Mouse (Mus musculus) small intestine, adult 2 months (tissue): ENCODE data around the gene Rec114. TPM values are rescaled to one million over a fixed set of nuclear protein-coding genes. Genes with fewer than 3 reads are reported as not detected.
A peak's percentile ranks its signal among the peaks of the same experiment; 100 is the strongest.

Experiments
- H3K27ac ChIP-seq: fragments of 200-500 bp; 2 replicates; pipeline ENCODE4 v1.5.1; 2012; ENCODE audit warnings: low read depth, low read length, control low read depth, inconsistent platforms; ENCODE audit not compliant: insufficient read depth
- H3K27me3 ChIP-seq: fragments of 200-500 bp; 2 replicates; pipeline ENCODE4 v1.6.1; 2012; ENCODE audit warnings: mild to moderate bottlenecking, moderate library complexity, low read length, inconsistent platforms; ENCODE audit not compliant: control insufficient read depth, insufficient read depth
- H3K36me3 ChIP-seq: fragments of 200-500 bp; 2 replicates; pipeline ENCODE4 v1.6.1; 2012; ENCODE audit warnings: mild to moderate bottlenecking, low read length, control low read depth, inconsistent platforms; ENCODE audit not compliant: control insufficient read depth, insufficient read depth
- H3K4me1 ChIP-seq: fragments of 200-500 bp; 2 replicates; pipeline ENCODE4 v1.6.1; 2012; ENCODE audit warnings: low read length, inconsistent platforms, mixed read lengths; ENCODE audit not compliant: control insufficient read depth, insufficient read depth, insufficient read length
- H3K4me3 ChIP-seq: fragments of 200-500 bp; 2 replicates; pipeline ENCODE4 v1.5.1; 2012; ENCODE audit warnings: low read depth, mild to moderate bottlenecking, control low read depth, inconsistent platforms, low read length, moderate library complexity
- CTCF ChIP-seq: fragments of 200-500 bp; IDR thresholded peaks from 2 replicates; pipeline ENCODE4 v1.5.1; 2012; ENCODE audit warnings: low read depth, mild to moderate bottlenecking, control low read depth, inconsistent platforms, low read length, moderate library complexity, mixed read lengths; ENCODE audit not compliant: insufficient replicate concordance, insufficient read length; ENCODE audit errors: extremely low read depth
- POLR2A ChIP-seq: fragments of 200-500 bp; IDR thresholded peaks from 2 replicates; pipeline ENCODE4 v1.6.1; 2012; ENCODE audit warnings: low read depth, mild to moderate bottlenecking, control low read depth, inconsistent platforms, low read length, moderate library complexity
- WGBS: fragments of 180-500 bp; shearing (Covaris S2); methylation state at CpG from one replicate; pipeline ENCODE4 v1.1.7; 2018; 5-methylcytosine and 5-hydroxymethylcytosine counted together
- polyA plus RNA-seq: library from polyadenylated mRNA; depleted of rRNA; stranded (reverse); fragments of >200 nt; gene quantifications from 2 replicates; pipeline ENCODE4 v1.2.3, GENCODE M21; 2012

Gene Rec114
- polyA plus RNA-seq, 1 experiment, result not detected

DNA sequence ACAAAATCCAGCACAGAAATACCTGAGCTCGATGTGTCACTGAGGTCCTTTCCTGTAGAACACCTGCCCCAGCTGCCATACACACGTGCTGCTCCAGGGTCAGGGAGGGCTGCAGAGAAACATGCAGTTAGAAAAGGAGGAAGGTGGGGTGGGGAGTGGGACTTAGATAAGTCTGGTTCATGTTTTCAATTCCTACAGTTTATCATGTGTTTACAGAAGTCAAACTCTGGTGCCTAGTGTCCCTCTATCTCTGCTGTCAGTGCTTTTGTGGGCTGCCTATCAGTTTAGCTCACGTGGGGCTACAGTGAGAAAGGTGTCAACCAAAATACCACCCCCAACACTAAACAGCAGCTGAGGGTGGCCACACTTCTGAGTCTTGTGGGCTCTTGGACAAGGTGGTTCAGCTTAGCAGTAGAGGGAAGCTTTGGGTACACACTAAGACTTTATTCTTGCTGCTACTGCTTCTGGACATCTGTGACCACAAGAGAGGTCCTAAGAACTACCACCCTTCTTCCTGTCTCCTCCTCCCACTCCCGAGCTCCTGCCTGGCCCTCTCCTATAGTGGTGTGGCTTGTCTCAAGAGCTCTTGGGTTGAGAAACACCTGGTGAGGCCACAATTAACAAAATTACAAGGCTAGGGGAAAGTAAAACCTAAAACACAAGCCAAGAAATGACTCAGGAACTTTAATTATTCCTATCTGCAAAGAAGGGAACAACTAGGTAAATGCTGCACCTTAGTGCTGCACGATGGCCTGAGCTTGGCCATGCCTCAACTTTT, 85.8 kb downstream of the Rec114 start:
- WGBS, result 68% methylated on average over 5 of the region's 5 CpGs
- Histone ChIP-seq H3K36me3 (peaks cover 24% of the 10 kb centered on the region), H3K4me3 (no peak overlapping the region), H3K4me1 (no peaks in the 10 kb centered on the region), H3K27me3 (no peaks in the 10 kb centered on the region), H3K27ac (no peak overlapping the region)
- TF ChIP-seq CTCF, result no peak
- no peak for TF ChIP-seq POLR2A

DNA sequence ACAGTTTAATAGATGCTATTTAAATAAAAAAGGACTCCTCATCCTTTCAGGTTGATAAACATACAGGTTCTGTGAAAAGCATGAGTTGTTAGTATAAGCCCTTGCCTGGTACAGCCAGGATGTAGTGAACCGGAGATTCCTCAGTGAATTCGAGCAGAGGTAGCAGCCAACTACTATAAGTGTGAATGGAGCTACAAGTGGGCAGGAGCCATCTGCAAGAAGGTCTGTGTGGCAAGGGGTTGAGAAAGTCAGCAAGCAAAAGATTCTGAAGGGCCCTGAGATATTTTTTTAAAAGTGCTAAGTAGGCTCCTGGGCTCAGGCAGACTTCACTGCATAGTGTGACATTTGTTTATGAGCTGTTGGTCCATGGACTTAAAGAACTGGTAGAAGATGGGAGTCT, 86.9 kb downstream of the Rec114 start:
- Histone ChIP-seq H3K27ac (no peak overlapping the region), H3K4me3 (no peak overlapping the region), H3K4me1 (no peaks in the 10 kb centered on the region), H3K27me3 (no peaks in the 10 kb centered on the region), H3K36me3 (peaks cover 21% of the 10 kb centered on the region)
- 0 out of 2 replicates have a peak, but pooled peaks have one; percentile 1 for TF ChIP-seq CTCF
- no peak for TF ChIP-seq POLR2A
- 93% methylated on average over 2 of the region's 2 CpGs for WGBS

DNA sequence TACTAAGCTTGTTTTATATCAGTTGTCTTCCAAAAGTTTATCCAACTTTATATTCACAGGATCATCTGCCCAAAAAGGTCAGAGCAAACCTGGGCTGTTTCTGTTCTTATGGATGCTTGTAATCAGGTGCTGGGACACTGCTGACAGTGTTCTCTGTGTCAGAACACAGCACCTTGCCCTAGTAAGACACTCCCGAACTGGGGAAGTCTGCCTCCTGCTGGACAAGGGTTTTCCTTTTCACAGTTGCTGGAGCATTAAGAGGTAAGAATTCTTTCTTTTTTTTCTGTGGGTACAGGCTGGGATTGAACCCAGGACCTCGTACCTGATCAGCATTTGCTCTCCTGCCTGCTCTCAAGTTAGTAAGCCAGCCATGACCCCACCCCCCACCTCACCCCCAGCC, 87.4 kb downstream of the Rec114 start:
- no peaks in the 10 kb centered on the region for H3K27me3 ChIP-seq
- WGBS, result 72% methylated on average over 2 of the region's 2 CpGs
- H3K36me3 ChIP-seq, result peaks cover 23% of the 10 kb centered on the region
- peak; percentile 21; the same call in 1 of the 2 replicates for TF ChIP-seq CTCF
- no peak for TF ChIP-seq POLR2A
- no peaks in the 10 kb centered on the region for H3K4me1 ChIP-seq
- no peak overlapping the region for H3K27ac ChIP-seq
- no peak overlapping the region for H3K4me3 ChIP-seq

DNA sequence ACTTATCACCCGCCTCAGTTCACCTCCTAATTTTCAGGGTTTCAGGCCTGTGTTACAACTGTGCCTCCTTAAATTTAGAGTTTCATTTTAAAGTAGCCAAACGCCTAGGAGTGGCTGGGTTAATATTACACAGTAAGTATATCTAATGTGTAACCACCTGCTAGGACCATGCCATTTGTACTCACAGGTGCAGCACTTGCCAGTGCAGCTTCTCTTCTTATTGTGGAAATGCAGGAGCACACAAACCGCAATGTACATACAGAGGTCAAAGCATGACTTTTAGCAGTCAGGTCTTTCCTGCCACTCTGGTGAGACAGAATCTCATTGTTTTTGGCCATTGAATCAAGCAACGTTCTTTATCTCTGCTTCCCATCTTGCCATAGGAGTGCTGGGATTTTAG, 89.3 kb downstream of the Rec114 start:
- no peaks in the 10 kb centered on the region for H3K4me1 ChIP-seq
- no peak overlapping the region for H3K27ac ChIP-seq
- H3K4me3 ChIP-seq, result no peak overlapping the region
- 59% methylated on average over 4 of the region's 4 CpGs for WGBS
- peaks cover 17% of the 10 kb centered on the region for H3K36me3 ChIP-seq
- TF ChIP-seq POLR2A, result no peak
- TF ChIP-seq CTCF, result no peak
- H3K27me3 ChIP-seq, result no peaks in the 10 kb centered on the region

DNA sequence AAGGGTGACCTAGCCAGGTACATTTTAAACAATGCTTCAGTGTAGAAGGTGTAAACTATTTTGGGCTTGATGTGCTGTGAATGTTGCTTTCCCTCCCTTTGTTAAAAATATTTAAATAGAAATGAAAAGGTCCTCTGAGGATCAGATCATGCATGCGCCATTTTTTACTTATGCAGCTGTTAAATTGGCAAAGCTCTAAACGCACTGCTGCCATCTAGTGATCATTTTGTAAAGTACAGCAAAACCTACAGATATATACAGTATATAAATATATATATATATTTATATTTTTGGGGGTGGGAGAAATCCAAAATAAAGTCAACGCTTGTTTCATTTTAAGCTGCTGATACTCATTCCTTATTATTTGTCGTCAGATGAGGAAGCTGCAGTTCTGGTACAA, 91.8 kb downstream of the Rec114 start:
- H3K27ac ChIP-seq, result no peak overlapping the region
- WGBS, result 52% methylated on average over 4 of the region's 4 CpGs
- peaks cover 21% of the 10 kb centered on the region for H3K36me3 ChIP-seq
- no peak for TF ChIP-seq CTCF
- no peak for TF ChIP-seq POLR2A
- no peak overlapping the region for H3K4me3 ChIP-seq
- no peaks in the 10 kb centered on the region for H3K4me1 ChIP-seq
- H3K27me3 ChIP-seq, result no peaks in the 10 kb centered on the region

- TF ChIP-seq POLR2A (no peak), CTCF (no peak)
- Histone ChIP-seq H3K4me1 (no peaks in the 10 kb centered on the region), H3K27me3 (no peaks in the 10 kb centered on the region), H3K4me3 (no peak overlapping the region), H3K27ac (no peak overlapping the region), H3K36me3 (peaks cover 28% of the 10 kb centered on the region)
- WGBS, result 79% methylated on average over 4 of the region's 4 CpGs
Observed at GRCm38 (mm10) chr9:58649265-58649626, 94.5 kb downstream of the Rec114 start.

DNA sequence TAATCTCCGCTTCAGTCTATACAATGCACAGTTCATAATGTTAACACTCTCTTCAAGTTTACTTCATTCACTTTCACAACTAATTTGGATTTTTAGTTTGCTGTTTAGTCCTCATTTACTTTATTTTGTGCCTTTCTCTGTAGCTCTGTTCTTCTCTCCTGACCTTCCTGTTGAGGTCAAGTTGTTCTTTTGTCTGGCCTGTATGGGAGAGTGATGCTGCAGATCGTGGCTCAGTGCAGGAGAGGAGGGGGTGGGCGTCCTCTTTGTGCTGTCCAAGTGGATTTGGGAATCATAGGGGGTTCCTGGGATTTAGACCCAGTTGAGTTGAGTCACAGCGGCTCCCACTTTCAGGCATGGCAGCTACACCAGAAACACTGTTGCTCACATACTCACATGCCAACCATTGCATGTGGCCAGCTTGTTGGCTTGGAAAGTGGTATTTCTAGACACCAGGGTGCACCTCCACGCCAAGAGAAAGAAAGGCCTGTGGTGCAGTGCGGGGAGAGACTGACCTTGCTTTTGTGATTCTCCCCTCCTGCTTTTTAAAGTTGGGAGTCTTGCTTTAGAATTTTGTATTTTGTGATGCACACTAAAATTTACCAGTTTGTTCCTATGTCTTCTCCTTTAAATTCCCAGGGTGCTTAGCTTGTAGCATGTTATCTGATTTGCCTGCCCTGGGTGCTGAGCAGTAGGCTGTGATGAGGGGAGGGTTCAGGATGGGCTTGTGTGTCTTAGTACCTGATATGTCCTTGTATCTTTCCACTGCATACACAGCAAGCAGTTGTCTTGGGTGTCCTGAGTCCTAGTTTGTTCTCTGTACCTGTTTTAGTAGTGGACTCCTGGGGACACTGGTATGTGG, 95.1 kb downstream of the Rec114 start:
- Histone ChIP-seq H3K4me1 (no peaks in the 10 kb centered on the region), H3K4me3 (no peak overlapping the region), H3K27me3 (no peaks in the 10 kb centered on the region), H3K36me3 (peaks cover 33% of the 10 kb centered on the region), H3K27ac (no peak overlapping the region)
- TF ChIP-seq POLR2A (no peak), CTCF (no peak)
- WGBS, result 90% methylated on average over 6 of the region's 6 CpGs
